Mouse (Mus musculus) left cerebral cortex, adult 9 months (tissue): ENCODE results near the gene Hccs.
"Not testable (repeated sequence)": the region's sequence is repeated elsewhere in the genome, so short reads cannot be mapped to it uniquely, and the experiment has no call there.

Experiments
- DNase-seq, 2 experiments: peaks; one replicate each; pipeline ENCODE4 v3.0.0; 2022; ENCODE audit warnings: low spot score in 2 of 2

Hccs gene

GRCm38 (mm10) chrX:169319945-169320667, at the start of gene Hccs:
TSS of gene Hccs (minus strand) at chrX:169320372.
- DNase-seq, result peak; percentile 71 to 84

GRCm38 (mm10) chrX:169357146-169357772, 37.1 kb upstream of the Hccs start:
- no peak for DNase-seq

- DNase-seq, result no peak
These were observed 18.0 kb upstream of the Hccs start for GRCm38 (mm10) chrX:169338213-169338612.

- no peak for DNase-seq
These were observed 17.4 kb upstream of the Hccs start for GRCm38 (mm10) chrX:169337559-169337958.

GRCm38 (mm10) chrX:169332264-169332663, 12.1 kb upstream of the Hccs start:
- peak in 1 of 2 experiments; percentile 65 for DNase-seq

GRCm38 (mm10) chrX:169325929-169326595, 5.9 kb upstream of the Hccs start:
- no peak for DNase-seq

GRCm38 (mm10) chrX:169320668-169321005, 465 bp upstream of the Hccs start:
- DNase-seq, result not testable (repeated sequence)

- no peak for DNase-seq
These were observed 959 bp downstream of the Hccs start for GRCm38 (mm10) chrX:169319066-169319760.

- DNase-seq, result no peak
These were observed 11.6 kb downstream of the Hccs start for GRCm38 (mm10) chrX:169308559-169308958.

GRCm38 (mm10) chrX:169303945-169304344, 16.2 kb downstream of the Hccs start:
- peak in 1 of 2 experiments; percentile 43 for DNase-seq

- DNase-seq, result no peak
These were observed 17.7 kb downstream of the Hccs start for GRCm38 (mm10) chrX:169302271-169303045.

- peak in 1 of 2 experiments; percentile 16 for DNase-seq
These were observed 20.6 kb downstream of the Hccs start for GRCm38 (mm10) chrX:169299579-169299978.

- no peak for DNase-seq
These were observed 56.6 kb downstream of the Hccs start for GRCm38 (mm10) chrX:169263433-169264172.

GRCm38 (mm10) chrX:169262212-169262611, 58.0 kb downstream of the Hccs start:
- no peak for DNase-seq

GRCm38 (mm10) chrX:169261034-169261433, 59.1 kb downstream of the Hccs start:
- DNase-seq, result no peak

GRCm38 (mm10) chrX:169256741-169257140, 63.4 kb downstream of the Hccs start:
- no peak for DNase-seq

GRCm38 (mm10) chrX:169255915-169256314, 64.3 kb downstream of the Hccs start:
- DNase-seq, result no peak

GRCm38 (mm10) chrX:169222357-169223062, 97.7 kb downstream of the Hccs start:
- no peak for DNase-seq

GRCm38 (mm10) chrX:169220064-169220463, 100.1 kb downstream of the Hccs start:
- DNase-seq, result no peak

- DNase-seq, result no peak
These were observed 110.2 kb downstream of the Hccs start for GRCm38 (mm10) chrX:169210019-169210418.
